Mouse (Mus musculus): ENCODE measurements around the gene Alpi. TPM values are rescaled to one million over a fixed set of nuclear protein-coding genes. Genes with fewer than 3 reads are reported as not detected.

Gene Alpi
- total RNA-seq (2022), result under 1 TPM in 3 of 4 experiments, not detected in 1; 0.26 to 0.37 (median 0.30) TPM

DNA sequence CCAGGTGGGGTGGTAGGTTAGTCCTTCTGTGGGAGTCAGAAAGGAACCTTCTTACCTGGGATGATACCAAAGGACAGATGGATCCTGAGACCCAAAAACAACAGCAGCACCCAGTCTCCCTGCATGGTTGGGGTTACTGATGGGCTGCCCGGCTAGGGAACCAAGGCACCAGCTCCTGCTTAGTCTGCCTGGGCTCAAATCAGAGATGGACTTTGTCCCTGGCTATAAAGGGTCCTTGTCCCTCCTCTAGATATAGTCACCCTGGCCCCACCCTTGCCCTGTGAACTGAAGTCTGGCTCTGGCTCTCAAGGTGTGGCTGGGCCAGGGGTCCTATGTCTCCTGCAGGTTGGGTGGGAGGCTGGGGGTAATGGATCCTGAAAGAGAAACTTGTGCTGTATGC, at the start of gene Alpi:
Alpi (minus strand) TSS at position 196 of the 400 bp plus-strand sequence.
- no peak for DNase-seq (ENCODE audit: low spot score in 2 of 2)

DNA sequence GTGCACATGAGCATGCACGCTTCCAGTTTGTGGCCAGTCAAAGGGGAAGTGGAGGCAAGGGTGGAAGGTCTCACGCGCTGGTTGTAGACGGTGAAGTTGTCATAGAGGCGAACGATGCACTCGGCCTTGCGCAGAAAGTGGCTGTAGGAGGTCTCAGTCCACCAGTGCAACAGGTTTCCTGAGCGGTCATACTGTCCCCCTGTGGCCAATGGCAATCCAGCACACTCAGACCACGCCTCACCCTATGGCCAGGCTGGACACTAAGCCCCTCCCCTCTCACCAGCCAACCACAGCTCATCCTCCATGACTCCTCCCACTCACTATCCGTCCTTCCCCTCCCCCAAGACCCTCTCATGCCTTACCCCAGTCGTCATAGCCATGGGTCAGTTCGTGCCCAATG, 48.0 kb upstream of the Alpi start:
- no peak for DNase-seq (ENCODE audit: low spot score in 2 of 2)

DNA sequence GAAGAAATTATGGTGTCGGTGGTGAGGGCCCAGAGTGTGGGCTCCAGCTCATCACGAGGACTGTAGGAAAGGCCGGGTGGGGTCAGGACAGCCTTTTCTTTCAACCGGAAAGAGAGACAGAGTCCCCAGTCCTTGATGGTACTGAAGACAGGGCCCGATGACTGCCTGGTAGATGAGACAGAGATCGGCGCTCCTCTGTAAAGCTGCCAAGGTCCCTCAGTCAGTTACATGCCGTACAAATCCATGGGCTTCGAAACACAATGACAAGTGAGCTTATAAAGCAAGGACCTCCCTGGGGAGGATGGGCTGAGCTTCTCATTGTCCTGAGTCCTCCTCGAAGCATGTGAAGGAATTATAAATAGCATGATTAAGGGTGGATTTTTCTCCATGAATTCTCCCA, 41.7 kb upstream of the Alpi start:
- DNase-seq (ENCODE audit: low spot score in 2 of 2), result no peak

DNA sequence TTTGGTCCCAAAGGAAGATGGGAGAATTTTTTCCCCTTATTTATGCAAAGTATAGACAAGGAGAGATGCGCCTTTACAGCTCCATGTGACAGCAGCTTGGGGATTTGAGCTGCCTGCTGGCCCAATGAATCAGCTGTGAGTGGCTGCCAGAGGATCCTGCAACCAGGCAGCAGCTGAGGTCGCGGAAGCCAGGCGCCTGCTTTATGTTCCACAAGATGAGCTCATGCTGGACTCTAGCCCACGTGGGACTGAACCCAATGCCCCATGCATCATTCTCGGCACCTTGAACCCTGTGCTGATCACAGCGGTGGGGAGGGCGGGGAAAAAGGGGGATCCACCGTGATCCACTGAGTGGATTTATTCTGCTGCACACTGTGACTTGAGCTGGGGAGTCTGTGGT, 41.0 kb upstream of the Alpi start:
- no peak for DNase-seq (ENCODE audit: low spot score in 2 of 2)

DNA sequence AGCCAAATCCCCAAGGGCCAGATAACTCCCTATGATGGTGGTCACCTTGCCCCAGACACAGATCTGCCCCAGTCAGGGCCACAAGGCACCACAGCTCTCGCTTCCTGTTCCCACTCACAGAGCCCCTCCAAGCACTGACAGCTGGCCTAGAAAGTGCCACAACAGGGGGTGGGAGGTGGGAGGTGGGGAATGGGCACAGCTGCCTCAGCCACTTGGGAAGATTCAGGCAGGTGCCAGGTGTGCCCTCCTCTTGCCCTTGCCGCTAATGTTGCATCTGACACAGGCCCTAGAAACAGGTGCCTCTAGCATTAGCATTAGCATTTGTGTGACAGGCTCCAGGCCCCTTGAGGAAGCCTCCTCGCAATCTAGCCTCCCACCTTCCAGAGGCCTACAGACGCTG, 40.1 kb upstream of the Alpi start:
- DNase-seq (ENCODE audit: low spot score in 2 of 2), result no peak

DNA sequence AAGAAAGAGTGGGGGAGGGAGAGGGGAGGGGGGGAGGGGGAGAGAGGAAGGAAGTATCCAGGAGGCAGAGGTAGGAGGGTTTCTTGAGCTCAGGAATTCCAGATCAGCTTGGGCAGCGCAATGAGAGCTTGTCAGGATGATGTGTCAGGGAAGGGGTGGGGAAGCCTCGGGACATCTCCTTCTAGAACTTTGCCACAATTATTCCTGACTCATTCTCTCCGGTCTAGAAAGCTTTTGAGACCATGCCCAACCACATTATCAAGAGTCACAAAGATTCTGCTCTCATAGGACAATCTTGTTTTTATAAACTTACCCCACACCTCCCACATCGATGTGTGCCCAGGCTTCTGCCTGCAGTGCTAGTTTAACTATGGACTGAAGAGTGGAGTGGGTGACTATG, 30.4 kb upstream of the Alpi start:
- DNase-seq (ENCODE audit: low spot score in 2 of 2), result no peak

DNA sequence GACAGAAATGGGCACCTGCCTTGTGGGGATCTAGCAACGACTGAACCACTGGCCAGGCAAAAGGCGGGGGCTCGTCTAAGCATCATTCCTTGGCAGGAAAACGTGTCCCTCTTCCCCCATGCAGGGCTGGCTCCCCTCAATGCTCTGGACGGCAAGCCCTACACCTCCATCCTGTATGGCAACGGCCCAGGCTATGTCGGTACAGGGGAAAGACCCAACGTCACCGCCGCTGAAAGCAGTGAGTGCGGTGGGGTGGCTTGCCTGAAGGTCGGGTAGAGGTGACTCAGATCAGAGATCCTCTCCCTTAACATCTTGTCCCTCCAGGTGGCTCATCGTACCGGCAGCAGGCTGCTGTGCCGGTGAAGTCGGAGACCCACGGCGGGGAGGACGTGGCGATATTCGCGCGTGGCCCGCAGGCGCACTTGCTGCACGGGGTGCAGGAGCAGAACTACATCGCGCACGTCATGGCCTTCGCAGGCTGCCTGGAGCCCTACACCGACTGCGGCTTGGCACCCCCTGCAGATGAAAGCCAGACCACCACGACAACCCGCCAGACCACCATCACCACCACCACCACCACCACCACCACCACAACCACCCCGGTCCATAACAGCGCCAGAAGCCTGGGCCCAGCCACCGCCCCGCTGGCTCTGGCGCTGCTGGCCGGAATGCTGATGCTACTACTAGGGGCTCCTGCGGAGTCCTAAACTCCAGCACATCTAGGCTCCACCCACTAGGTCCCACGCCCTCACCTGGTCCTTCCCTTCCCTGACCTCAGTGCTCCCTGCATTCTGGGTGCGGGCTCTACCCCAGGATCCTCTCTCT, 26.0 kb upstream of the Alpi start:
- DNase-seq (ENCODE audit: low spot score in 2 of 2), result peak; percentile 17 to 18

DNA sequence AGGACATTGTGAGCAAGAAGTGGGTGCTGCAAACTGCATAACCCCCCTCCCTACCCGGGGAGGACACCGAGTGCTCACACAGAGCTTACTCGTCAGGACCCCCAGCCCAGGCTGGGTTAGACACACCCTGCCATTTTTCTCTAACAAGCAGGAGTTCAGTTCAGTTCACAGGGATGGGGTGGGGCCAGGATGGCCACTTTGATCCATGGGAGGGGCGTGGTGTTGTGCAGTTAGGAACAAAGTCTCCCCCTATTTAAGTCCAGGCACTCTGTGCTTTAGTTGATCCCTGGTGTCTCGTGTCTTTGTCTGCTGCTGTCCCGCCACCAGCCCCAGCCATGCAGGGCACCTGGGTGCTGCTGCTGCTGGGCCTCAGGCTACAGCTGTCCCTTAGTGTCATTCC, 23.3 kb upstream of the Alpi start, which contains the start of gene Akp3:
Akp3 (plus strand) TSS at position 301 of the 400 bp plus-strand sequence.
- no peak for DNase-seq (ENCODE audit: low spot score in 2 of 2)

DNA sequence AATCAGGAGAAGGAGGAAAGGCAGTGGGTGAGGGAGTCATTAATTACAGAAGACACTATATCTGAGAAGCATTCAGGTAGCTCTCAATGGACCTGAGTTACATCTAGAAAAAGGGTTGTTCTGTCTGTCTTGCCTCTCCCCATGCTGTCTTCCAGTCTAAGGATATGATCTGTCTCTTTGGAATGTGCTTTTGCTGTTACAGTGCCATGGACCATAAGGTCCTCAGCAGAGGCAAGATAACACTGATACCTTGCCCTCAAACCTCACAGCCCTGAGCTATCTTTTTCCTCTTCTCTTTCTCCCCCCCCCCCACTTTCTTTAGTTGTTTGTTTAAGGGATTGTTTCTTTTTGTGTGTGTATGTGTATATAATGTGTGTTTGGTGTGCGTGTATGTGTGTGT, 13.4 kb upstream of the Alpi start:
- no peak for DNase-seq (ENCODE audit: low spot score in 2 of 2)

DNA sequence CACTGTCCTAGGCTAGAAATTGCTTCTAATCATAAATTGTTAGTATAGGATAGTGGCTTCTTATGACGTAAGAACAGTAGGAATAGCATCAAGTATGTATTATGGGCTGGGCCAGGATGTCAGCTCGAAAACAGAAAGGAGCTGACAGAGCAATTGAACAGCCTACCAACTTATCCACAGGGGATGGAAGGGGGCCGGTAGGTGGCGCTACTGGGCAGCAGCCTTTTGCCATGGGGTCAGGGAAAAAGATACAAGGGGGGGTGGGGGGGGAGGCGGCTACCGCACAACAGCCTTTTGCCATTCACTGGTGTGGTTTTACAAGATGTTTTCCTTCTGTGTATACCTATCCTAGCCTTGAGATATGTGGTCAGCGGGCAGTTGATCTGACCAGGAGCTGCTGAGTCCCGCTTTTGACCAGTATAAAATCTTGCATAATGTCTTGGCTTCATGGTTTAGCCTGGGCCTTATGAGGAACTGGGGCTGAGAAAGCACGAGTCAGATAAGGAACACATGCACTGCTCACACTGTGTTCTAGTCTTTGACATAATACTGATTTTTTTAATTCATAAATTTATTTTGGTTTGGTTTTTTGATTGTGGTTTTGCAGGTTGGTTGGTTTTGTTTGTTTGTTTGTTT, 10.4 kb upstream of the Alpi start:
- no peak for DNase-seq (ENCODE audit: low spot score in 2 of 2)

DNA sequence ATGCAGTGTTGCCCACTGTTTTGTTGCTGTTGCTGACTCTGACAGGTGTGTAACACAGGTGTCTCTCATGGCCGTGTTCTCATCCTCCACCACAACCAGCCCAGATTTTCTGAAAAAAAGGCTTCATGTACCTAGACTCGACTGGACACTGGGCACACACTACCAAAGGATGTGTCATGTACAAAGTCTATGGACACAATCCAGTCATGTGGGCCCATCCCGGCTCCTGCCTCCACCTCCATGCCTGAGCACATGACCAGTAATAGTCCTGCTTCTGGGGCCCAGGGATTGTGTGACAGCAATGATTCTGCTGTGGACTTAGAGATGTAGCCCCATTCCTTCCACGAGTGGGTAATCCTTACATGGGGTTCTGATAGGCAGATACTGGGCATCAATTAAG, 7.2 kb upstream of the Alpi start:
- no peak for DNase-seq (ENCODE audit: low spot score in 2 of 2)

DNA sequence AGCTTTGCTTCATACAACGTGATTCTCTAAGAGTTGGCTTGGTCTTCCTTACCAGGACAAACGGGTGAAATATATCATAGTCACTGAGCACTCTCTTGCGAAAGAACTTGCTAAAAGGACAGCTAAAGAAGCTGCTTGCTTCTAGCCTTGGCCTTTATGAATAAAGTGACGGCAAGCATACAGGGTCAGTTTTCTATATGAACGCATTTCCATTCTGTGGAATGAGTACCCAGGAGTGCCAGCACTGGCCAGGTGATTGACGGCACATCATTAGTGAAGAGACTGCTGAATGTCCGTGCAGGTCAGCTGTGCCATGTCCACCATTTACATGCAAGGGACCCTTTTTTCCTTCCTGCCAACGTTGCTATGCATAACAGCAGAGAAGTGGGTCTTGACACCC, 5.1 kb upstream of the Alpi start:
- DNase-seq (ENCODE audit: low spot score in 2 of 2), result no peak

DNA sequence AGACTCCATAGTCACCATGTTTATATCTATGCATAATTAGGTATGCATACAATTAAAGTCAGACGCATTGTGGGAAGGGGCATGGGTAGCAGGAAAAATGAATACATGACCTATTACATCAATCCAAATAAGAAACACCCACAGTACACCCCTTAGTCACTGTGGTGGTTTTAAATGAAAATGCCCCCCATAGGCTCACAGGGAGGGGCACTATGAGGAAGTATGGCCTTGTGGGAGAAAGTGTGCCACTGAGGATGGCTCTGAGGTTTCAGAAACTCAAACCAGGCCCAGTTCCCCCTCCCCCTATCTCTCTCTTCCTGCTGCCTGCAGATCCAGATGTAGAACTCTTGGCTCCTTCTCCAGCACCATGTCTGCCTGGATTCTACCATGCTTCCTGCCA, 2.5 kb upstream of the Alpi start:
- no peak for DNase-seq (ENCODE audit: low spot score in 2 of 2)

DNA sequence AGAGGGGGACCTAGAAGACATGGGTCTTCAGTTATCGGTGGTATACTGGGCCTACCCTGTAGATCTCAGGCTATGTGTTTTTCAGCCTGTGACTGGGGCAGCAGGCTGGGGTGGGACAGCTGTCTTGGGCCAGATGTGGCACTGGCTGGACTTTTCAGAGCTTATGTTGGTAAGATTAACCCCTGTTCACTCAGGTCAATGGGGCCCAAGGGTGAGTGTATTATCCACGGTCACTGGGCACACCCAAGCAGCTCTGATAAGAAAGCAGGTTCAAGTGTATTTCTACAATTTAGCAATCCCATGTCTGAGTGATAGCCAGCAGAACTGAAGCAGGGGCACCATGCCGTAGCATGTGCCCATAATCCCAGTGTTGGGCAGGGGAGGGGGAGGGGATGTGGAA, 708 bp upstream of the Alpi start:
- DNase-seq (ENCODE audit: low spot score in 2 of 2), result no peak

DNA sequence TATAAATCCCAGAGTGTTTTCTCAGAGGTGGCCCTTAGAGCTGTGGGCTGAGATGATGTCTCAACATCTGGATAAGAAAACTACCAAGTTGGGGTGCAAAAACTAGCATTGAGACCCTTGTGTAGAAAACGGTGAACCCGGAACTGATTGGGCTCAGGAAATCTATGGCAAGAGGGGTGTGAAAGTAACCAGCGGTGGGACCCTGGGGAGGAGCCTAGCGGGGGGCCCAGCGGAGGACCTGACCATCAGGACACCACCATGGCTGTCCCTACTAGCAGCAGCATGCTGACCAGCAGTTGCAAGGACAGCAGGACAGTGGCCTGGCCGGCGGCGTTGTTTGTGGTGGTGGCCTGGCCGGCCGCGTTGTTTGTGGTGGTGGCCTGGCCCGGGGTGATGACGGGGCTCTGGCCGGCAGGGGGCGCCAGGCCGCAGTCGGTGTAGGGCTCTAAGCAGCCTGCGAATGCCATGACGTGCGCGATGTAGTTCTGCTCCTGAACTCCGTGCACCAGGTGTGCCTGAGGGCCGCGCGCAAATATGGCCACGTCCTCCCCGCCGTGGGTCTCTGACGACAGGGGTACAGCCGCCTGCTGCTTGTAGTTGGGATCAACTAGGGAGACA, 2.9 kb downstream of the Alpi start:
- peak in 1 of 2 experiments; percentile 32 for DNase-seq (ENCODE audit: low spot score in 2 of 2)

DNA sequence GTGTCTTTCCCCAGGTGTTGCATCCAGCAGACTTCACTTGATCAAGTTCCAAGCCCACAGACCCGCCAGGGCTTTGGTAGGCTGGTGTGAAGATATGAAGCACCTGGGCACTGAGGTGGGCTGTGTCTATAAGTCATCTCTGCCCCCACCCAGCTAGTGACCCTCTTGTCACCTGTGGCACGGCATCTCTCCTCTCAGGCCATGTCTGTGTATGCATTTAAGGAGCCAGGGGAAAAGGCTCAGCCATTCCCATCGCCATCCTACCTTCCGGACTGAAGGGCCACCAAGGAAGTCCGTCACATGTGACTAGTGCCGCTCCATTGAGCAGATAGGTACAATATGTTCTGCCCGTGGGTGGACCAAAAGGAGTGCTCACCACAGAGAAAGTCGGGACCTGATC, 5.8 kb downstream of the Alpi start:
- DNase-seq (ENCODE audit: low spot score in 2 of 2), result no peak

DNA sequence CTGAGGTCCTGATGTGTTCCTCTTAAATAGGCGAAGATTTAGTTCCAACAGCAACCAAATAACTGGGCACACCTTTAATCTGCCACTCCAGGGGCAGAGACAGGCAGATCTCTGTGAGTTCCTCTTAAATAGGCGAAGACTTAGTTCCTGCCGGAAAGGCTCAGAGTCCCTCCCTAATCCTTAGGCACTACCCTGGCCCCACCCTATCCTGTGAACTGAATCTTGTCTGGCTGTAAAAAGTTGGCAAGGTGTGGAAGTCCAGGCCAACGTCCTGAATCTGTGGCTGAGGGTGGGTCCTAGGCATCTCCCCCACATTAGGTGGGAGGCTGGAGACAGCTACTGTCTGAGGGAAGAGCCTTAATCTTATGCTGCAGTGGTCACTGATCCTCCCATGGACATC, 11.6 kb downstream of the Alpi start, which contains the start of gene Alppl2:
Alppl2 (minus strand) TSS at position 101 of the 400 bp plus-strand sequence.
- DNase-seq (ENCODE audit: low spot score in 2 of 2), result no peak

DNA sequence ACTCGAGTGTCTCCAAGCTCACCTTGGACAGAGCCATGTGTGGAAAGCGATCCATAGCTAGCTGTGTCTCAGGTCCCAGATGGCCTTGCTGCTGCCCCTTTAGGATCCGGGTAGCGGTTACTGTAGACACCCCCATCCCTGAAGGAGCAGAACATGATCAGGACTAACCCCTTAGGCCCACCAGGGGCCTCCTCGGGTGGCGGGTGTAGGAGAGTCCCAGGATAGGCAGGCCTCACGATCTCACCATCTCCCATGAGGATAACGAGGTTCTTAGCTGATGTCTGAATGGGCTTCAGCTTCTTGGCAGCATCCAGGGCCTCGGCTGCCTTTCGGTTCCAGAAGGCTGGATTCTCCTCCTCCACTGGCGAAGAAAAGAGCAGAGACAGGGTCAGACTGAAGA, 12.2 kb downstream of the Alpi start:
- no peak for DNase-seq (ENCODE audit: low spot score in 2 of 2)

DNA sequence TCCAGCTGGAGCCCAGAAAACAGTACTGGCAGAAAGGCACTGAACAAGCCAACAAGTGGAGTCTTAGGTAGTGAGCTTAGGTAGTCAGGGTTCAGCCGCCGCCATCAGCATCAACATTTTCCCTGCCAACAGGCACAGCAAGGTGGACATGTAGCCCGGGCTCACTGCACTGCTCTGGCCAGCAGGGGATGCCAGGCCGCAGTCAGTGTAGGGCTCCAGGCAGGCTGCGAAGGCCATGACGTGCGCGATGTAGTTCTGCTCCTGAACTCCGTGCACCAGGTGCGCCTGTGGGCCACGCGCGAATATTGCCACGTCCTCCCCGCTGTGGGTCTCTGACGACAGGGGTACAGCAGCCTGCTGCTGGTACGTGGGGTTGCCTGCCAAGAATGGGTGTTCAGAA, 14.4 kb downstream of the Alpi start:
- DNase-seq (ENCODE audit: low spot score in 2 of 2), result no peak

DNA sequence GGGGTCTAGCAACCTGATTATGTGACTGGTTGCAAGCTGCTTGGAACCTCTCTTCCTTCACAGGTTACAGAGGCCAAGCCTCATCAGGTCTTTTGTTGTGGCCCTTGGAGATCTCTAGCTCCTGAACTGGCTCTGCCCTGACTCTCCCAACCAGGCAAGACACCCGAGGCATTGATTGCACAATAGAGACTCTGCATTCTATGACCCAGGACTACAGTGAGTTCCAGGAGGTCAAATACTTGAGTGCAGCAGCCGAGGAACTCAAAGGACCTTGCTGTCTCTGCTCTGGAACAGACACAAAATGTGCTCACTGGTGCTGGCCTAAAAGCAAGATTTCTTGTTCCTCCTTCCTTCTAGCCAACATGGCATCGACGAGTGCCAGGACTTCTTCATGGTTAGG, 15.2 kb downstream of the Alpi start:
- DNase-seq (ENCODE audit: low spot score in 2 of 2), result no peak

DNA sequence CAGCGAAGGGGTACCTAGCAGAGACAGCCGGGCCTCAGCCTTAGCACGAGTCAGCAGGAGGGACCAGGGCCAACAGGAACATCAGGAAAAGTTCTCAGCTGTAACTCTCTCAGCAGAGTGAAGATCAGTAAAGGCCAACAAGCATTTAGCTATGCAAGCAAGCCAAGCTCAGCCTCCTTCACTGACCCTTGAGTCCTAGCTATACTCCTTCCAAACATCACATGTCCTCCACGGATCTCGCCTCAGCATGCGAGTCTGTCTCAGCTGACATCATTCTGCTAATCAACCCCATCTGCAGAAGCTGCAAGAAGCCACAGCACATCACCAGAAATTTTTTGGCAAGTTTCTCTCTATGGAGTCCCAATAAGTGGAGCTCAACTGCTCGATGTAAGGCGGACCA, 27.6 kb downstream of the Alpi start:
- DNase-seq (ENCODE audit: low spot score in 2 of 2), result no peak

DNA sequence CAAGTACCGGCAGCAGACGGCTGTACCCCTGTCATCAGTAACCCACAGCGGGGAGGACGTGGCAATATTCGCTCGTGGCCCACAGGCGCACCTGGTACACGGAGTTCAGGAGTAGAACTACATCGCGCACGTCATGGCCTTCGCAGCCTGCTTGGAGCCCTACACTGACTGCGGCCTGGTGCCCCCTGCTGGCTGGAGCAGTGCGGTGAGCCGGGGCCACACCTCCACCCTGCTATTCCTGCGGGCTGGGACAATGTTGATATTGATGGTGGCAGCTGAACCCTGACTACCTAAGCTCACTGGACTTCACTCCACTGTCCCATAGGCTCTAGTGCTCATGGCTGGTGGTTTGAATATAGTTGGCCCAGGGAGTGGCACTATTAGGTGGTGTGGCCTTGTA, 30.7 kb downstream of the Alpi start:
- no peak for DNase-seq (ENCODE audit: low spot score in 2 of 2)

DNA sequence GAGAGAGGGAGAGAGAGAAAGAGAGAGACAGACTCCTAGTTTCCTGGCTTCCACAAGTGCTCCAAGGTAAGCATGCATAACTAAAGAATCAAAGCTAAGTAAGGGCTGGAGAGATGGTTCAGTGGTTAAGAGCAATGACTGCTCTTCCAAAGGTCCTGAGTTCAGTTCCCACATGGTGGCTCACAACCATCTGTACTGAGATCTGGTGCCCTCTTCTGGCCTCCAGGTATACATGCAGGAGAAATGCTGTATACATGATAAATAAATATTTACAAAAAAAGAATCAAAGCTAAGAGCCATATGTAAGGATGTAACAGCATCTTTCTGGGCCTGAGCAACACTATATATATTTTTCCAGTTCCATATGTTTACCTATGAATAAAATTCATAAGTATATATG, 40.5 kb downstream of the Alpi start:
- DNase-seq (ENCODE audit: low spot score in 2 of 2), result no peak
